Mouse (Mus musculus) spleen, postnatal 4 days (tissue): ENCODE measurements at regions not wholly inside any gene's neighbourhood (a gene's known extent, or its start where the extent isn't known, plus 50 kb on each side); places are given as distances from the start of the nearest gene placed in this dataset.

Experiments used
- DNase-seq, 2 experiments: peaks; one replicate each; pipeline ENCODE4 v3.0.0; 2022; ENCODE audit warnings: low spot score in 2 of 2

GRCm38 (mm10) chr15:93648646-93649045 lies 53.0 kb upstream of the Prickle1 start:
- no peak for DNase-seq

DNA sequence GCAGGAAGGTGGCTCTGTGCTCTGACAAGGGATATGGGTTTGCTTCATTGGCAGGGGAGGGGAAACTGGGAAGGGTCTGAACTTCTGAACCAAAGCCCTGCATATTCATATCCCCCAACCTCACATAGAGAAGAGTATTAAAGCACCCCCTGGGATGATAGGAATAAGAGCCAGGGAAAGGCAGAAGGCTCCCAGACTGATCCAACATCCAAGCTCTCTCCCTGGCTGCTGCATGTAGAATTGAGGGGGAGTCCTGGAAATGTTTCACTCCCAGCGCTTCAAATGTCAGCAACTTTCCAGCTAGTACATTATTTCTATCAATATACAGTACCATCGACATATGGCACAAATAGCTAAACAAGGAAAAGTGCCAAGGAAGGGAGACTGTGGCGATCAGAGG lies 51.1 kb upstream of the Prickle1 start:
- DNase-seq: no peak

DNA sequence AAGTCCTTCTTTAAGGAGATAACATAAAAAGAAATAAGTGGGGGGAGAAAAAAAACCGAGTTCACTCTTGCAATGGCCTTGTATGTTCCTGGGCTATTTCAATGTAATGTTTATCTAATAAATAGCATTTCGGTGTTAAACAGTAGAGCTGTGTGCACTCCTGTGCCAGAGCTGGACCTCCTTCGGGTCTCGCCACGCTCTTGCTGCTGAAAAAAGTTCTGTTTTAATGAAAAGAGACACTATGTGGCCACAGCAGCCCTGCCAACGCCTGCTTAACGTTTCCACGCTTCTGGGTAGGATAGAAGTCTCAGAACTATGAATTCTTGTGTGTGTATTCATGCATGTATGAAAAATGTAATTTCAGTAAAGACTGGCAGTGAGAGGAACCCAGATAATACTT lies 50.3 kb upstream of the Prickle1 start:
- no peak for DNase-seq
